In genomic region chr10:50881476-50882069, GRCm38 (mm10) we compare ENCODE assay signal across 9 mouse cellular contexts. TPM values are rescaled to one million over a fixed set of nuclear protein-coding genes. Genes with fewer than 3 reads are reported as not detected.
DNase-seq lines count a peak whose midpoint lies in the region; ATAC-seq and TF ChIP-seq lines count a peak whose summit lies in the region.
"Had no signal": no experiment of that assay in that cellular context is flagged by ENCODE, and none has a peak within 500 bp of the region (broad histone marks: within the 10 kb centered on the region; RNA-seq: fewer than 3 reads in every experiment).

No protein-coding gene starts in this region.

- 17% methylated on average over 2 of the region's 2 CpGs for WGBS in kidney, embryonic 14.5 days

- H3K4me1 ChIP-seq in kidney, embryonic 14.5 days (ENCODE audit: control insufficient read depth, insufficient read depth, low read length): 0 out of 2 replicates have a peak, but pooled peaks cover 5% of the 10 kb centered on the region
- no peaks in the 10 kb centered on the region for H3K4me1 ChIP-seq in E14TG2a.4 (replicated peaks; ENCODE audit: low read depth, low read length)
- H3K4me1 ChIP-seq: neural tube, embryonic 13.5 days had no signal

- no peaks in the 10 kb centered on the region for H3K27me3 ChIP-seq in kidney, embryonic 14.5 days (ENCODE audit: control insufficient read depth, insufficient read depth, low read length)
- H3K27me3 ChIP-seq in E14TG2a.4 (ENCODE audit: insufficient read depth, low read length): no peaks in the 10 kb centered on the region

- H3K4me3 ChIP-seq in kidney, embryonic 14.5 days (ENCODE audit: low read length): no peak overlapping the region
- H3K4me3 ChIP-seq in E14TG2a.4 (replicated peaks; ENCODE audit: low read length): no peak overlapping the region
- H3K4me3 ChIP-seq: neural tube, embryonic 13.5 days had no signal

- no peak overlapping the region for H3K4me2 ChIP-seq in kidney, embryonic 14.5 days (replicated peaks; ENCODE audit: low read depth, low read length)
- H3K4me2 ChIP-seq: neural tube, embryonic 13.5 days had no signal

- no peaks in the 10 kb centered on the region for H3K9me3 ChIP-seq in kidney, embryonic 14.5 days (ENCODE audit: control insufficient read depth, low read length)
- peaks cover 5% of the 10 kb centered on the region; the same call in 1 of the 2 replicates for H3K9me3 ChIP-seq in E14TG2a.4 (ENCODE audit: low read length)
- H3K9me3 ChIP-seq: neural tube, embryonic 13.5 days had no signal

- no peak for DNase-seq in kidney, adult 9 months
- DNase-seq in R1 (ENCODE audit: low read depth, low spot score): peak; percentile 14
- DNase-seq in kidney, postnatal 25 days: peak; percentile 48 to 66
- DNase-seq in layer of hippocampus, adult 9-10 months (ENCODE audit: low spot score): no peak
- no peak for DNase-seq in ovary, adult 18-20 months (ENCODE audit: low spot score)
- DNase-seq: gastrocnemius, postnatal 36 days had no signal

- H3K9ac ChIP-seq in kidney, embryonic 14.5 days (ENCODE audit: low read depth, low read length): no peak overlapping the region
- H3K9ac ChIP-seq: neural tube, embryonic 13.5 days had no signal

- peak; percentile 43 for TF ChIP-seq CTCF in E14TG2a.4 (conservative IDR thresholded peaks at IDR 0.05; ENCODE audit: low read length)

- no peaks in the 10 kb centered on the region for H3K36me3 ChIP-seq in kidney, embryonic 14.5 days (ENCODE audit: control insufficient read depth, insufficient read depth, low read length)
- H3K36me3 ChIP-seq in E14TG2a.4 (ENCODE audit: insufficient read depth, low read length): no peaks in the 10 kb centered on the region
- H3K36me3 ChIP-seq: neural tube, embryonic 13.5 days had no signal

- peak; percentile 49; the same call in 1 of the 2 replicates for ATAC-seq in kidney, embryonic 14.5 days (ENCODE audit: low FRiP score, low TSS enrichment)

- H3K27ac ChIP-seq in kidney, embryonic 14.5 days (ENCODE audit: low read depth, low read length): no peak overlapping the region
- H3K27ac ChIP-seq: neural tube, embryonic 13.5 days had no signal

RNA-seq across cellular contexts. Expression of gene Sim1, which starts 13.0 kb away (rescaled TPM):
- 14.7 and 17.1 TPM in 2 replicates for polyA plus RNA-seq in kidney, embryonic 14.5 days (2014; fragmentation: Nextera tagmentation; extraction: Ambion mirVana)

Comparison
In these comparisons a context has a peak if more than half of its experiments do, and no peak if none do; other contexts are left out.
1. DNase-seq: peak in R1 (single experiment) and kidney, postnatal 25 days (2 of 2); none in kidney, adult 9 months (single experiment), layer of hippocampus, adult 9-10 months (single experiment) and ovary, adult 18-20 months (single experiment).